Mouse (Mus musculus) ES-Bruce4 (cell line): ENCODE measurements at regions not wholly inside any gene's neighbourhood (a gene's known extent, or its start where the extent isn't known, plus 50 kb on each side); places are given as distances from the start of the nearest gene placed in this dataset.

Source experiments
- CTCF ChIP-seq: IDR thresholded peaks from one replicate; pipeline ENCODE4 v1.8.1; 2011; ENCODE audit warnings: low read depth, low read length
- EP300 ChIP-seq: IDR thresholded peaks from 2 replicates; pipeline ENCODE4 v1.6.1; 2011; ENCODE audit warnings: low read depth, low read length; ENCODE audit not compliant: insufficient read depth

- TF ChIP-seq EP300: no peak
- peak; percentile 76 for TF ChIP-seq CTCF
These were observed 87.4 kb downstream of the Fam53a start for GRCm38 (mm10) chr5:33542000-33542554.
